Mouse (Mus musculus) forelimb bud, embryonic 11.5 days (tissue): ENCODE results near the gene Vps45.
"Not testable (repeated sequence)": the region's sequence is repeated elsewhere in the genome, so short reads cannot be mapped to it uniquely, and the experiment has no call there.

Experiments
- DNase-seq: peaks from one replicate; pipeline ENCODE4 v3.0.0-alpha.2; 2012; ENCODE audit warnings: low read depth, low spot score

Vps45 gene

DNA sequence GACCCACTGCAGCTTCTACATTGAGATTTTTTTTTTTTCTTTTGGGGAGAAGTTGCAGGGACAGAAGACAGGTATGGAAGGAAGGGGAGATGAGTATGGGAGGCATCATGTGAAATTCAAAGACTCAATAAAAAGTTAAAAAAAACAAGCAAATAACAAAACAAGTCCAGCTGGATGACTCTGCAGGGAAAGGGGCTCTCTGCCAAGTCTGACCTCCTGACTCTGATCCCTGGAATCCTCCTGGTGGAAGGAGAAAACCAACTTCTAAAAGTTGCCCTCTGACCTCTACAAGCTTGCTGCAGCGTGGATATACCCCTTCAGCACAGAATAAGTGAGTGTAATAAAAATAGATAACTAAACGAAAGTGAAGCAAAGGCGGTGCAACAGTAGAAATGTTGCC, 20.4 kb upstream of the Vps45 start:
- no peak for DNase-seq

GRCm38 (mm10) chr3:96078066-96078465, 19.8 kb upstream of the Vps45 start:
- DNase-seq, result no peak

- no peak for DNase-seq
These were observed 14.7 kb upstream of the Vps45 start for GRCm38 (mm10) chr3:96072921-96073486.

DNA sequence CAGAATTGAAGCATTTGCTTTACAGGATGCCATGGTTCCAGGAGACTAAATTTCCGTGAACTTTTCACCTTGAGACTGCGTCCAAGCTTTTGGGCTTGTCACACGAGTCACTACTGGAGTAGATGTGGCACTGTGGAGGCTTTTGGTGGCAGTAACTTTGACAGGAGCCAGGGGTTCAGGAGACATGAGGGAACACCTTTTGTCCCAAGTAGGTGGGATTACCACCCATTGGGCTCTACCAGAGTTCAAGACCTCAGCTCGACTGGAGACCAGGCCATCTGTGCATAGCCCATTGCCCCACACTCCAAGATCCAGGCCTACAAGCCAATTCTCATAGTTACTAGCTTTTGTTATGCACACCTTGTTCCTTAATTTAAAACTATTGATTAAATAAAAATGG, 12.0 kb upstream of the Vps45 start:
- DNase-seq, result no peak

- DNase-seq, result no peak
These were observed 11.3 kb upstream of the Vps45 start for GRCm38 (mm10) chr3:96069542-96069941.

- no peak for DNase-seq
These were observed 10.8 kb upstream of the Vps45 start for GRCm38 (mm10) chr3:96069046-96069445.

DNA sequence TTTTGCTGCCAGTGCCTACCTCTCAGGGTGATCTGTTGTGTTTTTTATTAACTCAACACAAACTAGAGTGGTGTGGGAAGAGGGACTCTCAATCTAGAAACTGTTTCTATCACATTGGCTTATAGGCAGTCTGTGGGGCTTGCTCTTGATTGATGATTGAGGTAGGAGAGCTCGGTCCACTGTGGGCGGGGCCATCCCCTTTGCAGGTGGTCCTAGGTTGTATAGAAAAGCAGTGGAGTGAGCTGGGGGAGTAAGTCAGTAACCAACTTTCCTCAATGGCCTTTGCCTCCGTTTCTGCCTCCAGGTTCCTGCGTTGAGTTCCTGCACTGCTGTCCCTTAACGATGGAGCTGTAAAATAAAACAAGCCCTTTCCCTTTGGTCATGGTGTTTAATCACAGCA, 8.5 kb upstream of the Vps45 start:
- no peak for DNase-seq

DNA sequence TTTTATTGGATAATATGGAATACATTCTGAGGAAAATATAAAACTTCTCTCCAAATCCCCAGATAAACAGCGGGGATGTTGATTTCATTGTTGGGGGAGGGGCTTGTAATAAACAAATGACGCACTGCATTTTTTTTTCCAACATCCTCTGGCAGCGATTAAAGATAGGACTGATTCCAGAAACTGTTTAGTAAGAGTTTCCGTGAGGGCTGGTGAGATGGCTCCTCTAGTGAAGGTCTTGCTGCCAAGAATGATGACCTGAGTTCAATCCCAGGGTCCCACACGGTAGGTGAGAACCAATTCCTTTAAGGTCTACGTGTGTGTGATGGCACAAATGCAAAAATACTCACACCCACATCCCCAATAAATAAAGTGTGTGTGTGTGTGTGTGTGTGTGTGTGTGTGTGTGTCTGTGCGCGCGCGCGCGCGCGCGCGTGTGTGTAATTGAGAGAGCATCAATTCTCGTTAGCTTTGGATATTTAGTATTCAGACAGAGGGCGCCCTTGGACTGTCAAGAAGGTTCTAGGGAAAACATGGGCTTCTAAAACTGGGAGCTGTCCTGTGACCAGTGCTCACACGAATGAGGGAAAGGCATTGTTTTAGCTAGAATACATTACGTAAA, 7.6 kb upstream of the Vps45 start:
- peak; percentile 63 for DNase-seq

GRCm38 (mm10) chr3:96065147-96065546, 6.9 kb upstream of the Vps45 start:
- no peak for DNase-seq

DNA sequence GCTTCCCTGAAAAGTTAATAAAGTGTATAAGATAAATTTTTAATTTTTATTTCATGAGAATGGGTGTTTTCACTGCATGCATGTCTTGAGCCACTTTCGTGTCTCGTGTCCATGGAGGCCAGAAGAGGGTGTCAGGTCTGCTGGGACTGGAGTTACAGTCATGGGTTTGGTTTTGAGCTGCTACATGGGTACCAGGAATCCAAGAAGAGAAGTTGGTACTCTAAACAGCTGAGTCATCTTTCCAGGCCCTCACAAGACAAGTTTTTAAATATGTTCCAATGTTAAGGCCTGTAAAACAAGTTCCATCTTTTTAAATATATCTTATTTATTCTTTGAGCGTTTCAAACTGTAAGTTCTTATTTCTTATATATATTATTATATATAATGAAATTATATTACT, 6.0 kb upstream of the Vps45 start:
- no peak for DNase-seq

- DNase-seq, result no peak
These were observed 5.0 kb upstream of the Vps45 start for GRCm38 (mm10) chr3:96063299-96063698.

GRCm38 (mm10) chr3:96060146-96060545, 1.9 kb upstream of the Vps45 start:
- no peak for DNase-seq

DNA sequence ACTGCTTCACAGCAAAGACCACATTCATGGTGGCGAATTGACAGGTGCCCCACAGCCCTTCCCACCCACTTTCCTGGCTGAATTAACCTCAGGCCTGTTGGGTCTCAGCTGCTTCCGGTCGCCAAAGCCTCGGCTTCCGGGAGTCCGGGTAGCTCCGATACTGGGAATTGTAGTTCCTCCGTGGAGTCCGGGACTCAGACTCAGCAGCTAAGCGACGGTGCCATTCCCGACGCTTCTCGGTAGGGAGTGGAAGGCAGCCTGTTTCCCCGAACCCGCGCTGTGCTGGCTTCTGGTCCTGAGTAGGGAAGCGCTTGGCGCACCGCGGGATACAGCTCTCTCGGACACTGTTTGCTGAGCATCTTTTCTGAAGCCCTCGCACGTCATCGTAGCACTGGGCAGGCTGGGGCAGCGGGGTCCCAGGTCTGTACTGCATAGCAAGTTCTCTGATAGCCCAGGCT, 490 bp downstream of the Vps45 start:
- peak; percentile 92 for DNase-seq

- no peak for DNase-seq
These were observed 2.2 kb downstream of the Vps45 start for GRCm38 (mm10) chr3:96056031-96056430.

GRCm38 (mm10) chr3:96055294-96055693, 3.0 kb downstream of the Vps45 start:
- DNase-seq, result no peak

GRCm38 (mm10) chr3:96051839-96052238, 6.4 kb downstream of the Vps45 start:
- DNase-seq, result peak; percentile 50

GRCm38 (mm10) chr3:96051186-96051585, 7.1 kb downstream of the Vps45 start:
- no peak for DNase-seq

DNA sequence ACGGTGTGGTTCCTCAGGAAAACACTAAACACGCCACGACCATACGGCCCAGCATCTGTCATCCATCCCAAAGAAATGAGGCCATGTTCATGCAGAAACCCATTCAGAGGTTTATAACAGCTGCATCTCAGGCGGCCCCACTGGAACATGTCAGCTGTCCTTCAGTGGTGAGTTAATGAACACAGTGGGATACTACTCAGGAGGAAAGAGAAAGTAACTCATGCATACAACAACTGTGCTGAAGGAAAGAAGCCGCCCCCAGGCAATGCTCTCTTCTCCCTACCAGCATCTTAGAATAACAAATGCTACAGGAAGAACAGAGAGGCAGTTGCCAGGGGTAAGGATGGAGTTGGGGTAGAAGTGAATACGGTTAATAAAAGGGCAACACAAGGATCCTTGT, 7.5 kb downstream of the Vps45 start:
- DNase-seq, result no peak

- not testable (repeated sequence) for DNase-seq
These were observed 13.7 kb downstream of the Vps45 start for GRCm38 (mm10) chr3:96044559-96044958.

GRCm38 (mm10) chr3:96043104-96043503, 15.2 kb downstream of the Vps45 start:
- DNase-seq, result no peak

DNA sequence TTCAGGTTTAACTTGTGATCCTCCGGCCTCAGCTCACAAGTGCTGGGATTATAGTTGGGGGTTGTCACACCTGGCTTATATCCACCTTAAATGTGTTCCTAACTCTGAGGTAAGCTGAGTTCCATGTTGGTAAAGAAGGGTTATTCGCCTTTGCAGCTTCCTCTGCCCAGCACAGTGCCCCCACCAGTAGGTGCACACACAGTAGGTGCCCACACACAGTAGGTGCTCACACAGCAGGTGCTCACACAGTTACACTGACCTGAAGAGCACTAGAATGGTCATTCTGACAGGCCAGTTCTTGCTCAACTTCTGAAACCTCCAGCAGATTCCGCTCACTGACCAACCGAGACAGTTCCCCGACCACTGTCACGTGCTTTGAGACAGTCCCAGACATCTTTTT, 17.2 kb downstream of the Vps45 start:
- no peak for DNase-seq

- DNase-seq, result no peak
These were observed 17.6 kb downstream of the Vps45 start for GRCm38 (mm10) chr3:96040663-96041006.

- DNase-seq, result no peak
These were observed 18.2 kb downstream of the Vps45 start for GRCm38 (mm10) chr3:96039857-96040662.
